Mouse (Mus musculus): ENCODE measurements around the gene Gm10961.

Gene Gm10961

GRCm38 (mm10) chr3:107656888-107657287 lies 25.8 kb downstream of the Gm10961 start:
- in situ Hi-C loops (cut with MboI, MseI) = no loop called here

- in situ Hi-C loops (cut with MboI, MseI) = no loop called here
Observed at GRCm38 (mm10) chr3:107659000-107659399, 27.9 kb downstream of the Gm10961 start.

GRCm38 (mm10) chr3:107664641-107665040 lies 33.5 kb downstream of the Gm10961 start:
- in situ Hi-C loops (cut with MboI, MseI) = no loop called here

GRCm38 (mm10) chr3:107667426-107667825 lies 36.3 kb downstream of the Gm10961 start:
- in situ Hi-C loops (cut with MboI, MseI) = no loop called here

GRCm38 (mm10) chr3:107668786-107669185 lies 37.7 kb downstream of the Gm10961 start:
- in situ Hi-C loops (cut with MboI, MseI) = no loop called here

GRCm38 (mm10) chr3:107670500-107670899 lies 39.4 kb downstream of the Gm10961 start:
- in situ Hi-C loops (cut with MboI, MseI) = no loop called here

- in situ Hi-C loops (cut with MboI, MseI) = no loop called here
Observed at GRCm38 (mm10) chr3:107671509-107671908, 40.4 kb downstream of the Gm10961 start.

- in situ Hi-C loops (cut with MboI, MseI) = no loop called here
Observed at GRCm38 (mm10) chr3:107680790-107681576, 49.9 kb downstream of the Gm10961 start.

All from T-helper 1 cell (primary cell).